Mouse (Mus musculus) forebrain, embryonic 15.5 days (tissue): ENCODE measurements at regions not wholly inside any gene's neighbourhood (a gene's known extent, or its start where the extent isn't known, plus 50 kb on each side); places are given as distances from the start of the nearest gene placed in this dataset.

Experiments used
- ATAC-seq: fragments of 200-750 bp; cut with Nextera tagmentation; replicated peaks from 2 replicates; pipeline ENCODE4 v1.8.0; 2017; ENCODE audit warnings: mild to moderate bottlenecking, moderate TSS enrichment, moderate library complexity
- H3K27ac ChIP-seq: fragments of 300-500 bp; sonication (generic); replicated peaks from 2 replicates; pipeline ENCODE4 v1.5.1; 2015; ENCODE audit warnings: mild to moderate bottlenecking, inconsistent platforms
- H3K27me3 ChIP-seq: fragments of 300-500 bp; sonication (generic); 2 replicates; pipeline ENCODE4 v1.6.1; 2015; ENCODE audit warnings: inconsistent platforms
- H3K36me3 ChIP-seq: fragments of 300-500 bp; sonication (generic); 2 replicates; pipeline ENCODE4 v1.6.1; 2015; ENCODE audit warnings: mild to moderate bottlenecking, inconsistent platforms
- H3K4me1 ChIP-seq: fragments of 300-500 bp; sonication (generic); 2 replicates; pipeline ENCODE4 v1.6.1; 2015; ENCODE audit warnings: inconsistent platforms
- H3K4me2 ChIP-seq: fragments of 300-500 bp; sonication (generic); replicated peaks from 2 replicates; pipeline ENCODE4 v1.6.1; 2015; ENCODE audit warnings: mild to moderate bottlenecking, inconsistent platforms
- H3K4me3 ChIP-seq: fragments of 300-500 bp; sonication (generic); 2 replicates; pipeline ENCODE4 v1.5.1; 2015; ENCODE audit warnings: mild to moderate bottlenecking, inconsistent platforms
- H3K9ac ChIP-seq: fragments of 300-500 bp; sonication (generic); replicated peaks from 2 replicates; pipeline ENCODE4 v1.6.1; 2015; ENCODE audit warnings: mild to moderate bottlenecking, inconsistent platforms
- H3K9me3 ChIP-seq: fragments of 300-500 bp; sonication (generic); 2 replicates; pipeline ENCODE4 v1.6.1; 2016; ENCODE audit warnings: inconsistent platforms
- WGBS: fragments of 180-500 bp; shearing (Covaris S2); methylation state at CpG from one replicate; pipeline ENCODE4 v1.1.7; 2015; ENCODE audit warnings: mixed read lengths; 5-methylcytosine and 5-hydroxymethylcytosine counted together

GRCm38 (mm10) chr6:32696037-32696436, 108.0 kb upstream of the Plxna4 start:
- Histone ChIP-seq H3K9ac (no peak overlapping the region), H3K36me3 (no peaks in the 10 kb centered on the region), H3K4me1 (no peaks in the 10 kb centered on the region), H3K9me3 (no peaks in the 10 kb centered on the region), H3K4me3 (no peak overlapping the region), H3K4me2 (no peak overlapping the region), H3K27me3 (no peaks in the 10 kb centered on the region), H3K27ac (no peak overlapping the region)
- WGBS, result 73% methylated on average over 2 of the region's 2 CpGs
- ATAC-seq, result no peak

DNA sequence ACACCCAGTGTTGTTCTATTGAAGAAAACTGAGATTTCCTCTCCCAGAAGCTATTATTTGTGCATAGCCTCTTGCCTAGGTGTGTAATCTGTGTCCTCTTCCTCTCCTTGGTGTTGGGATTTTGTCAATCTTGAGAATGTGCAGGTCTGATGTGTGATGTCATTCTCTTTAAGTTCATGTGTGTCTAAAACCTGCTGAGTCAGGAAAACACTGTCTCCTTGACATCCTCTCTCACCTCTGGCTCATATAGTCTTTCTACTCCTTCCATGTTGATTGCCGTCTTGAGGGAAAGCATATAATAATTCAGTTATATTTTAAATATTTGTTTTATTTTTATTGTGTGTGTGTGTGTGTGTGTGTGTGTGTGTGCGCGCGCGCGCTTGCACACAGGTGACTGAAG, 84.6 kb upstream of the Plxna4 start:
- Histone ChIP-seq H3K9me3 (no peaks in the 10 kb centered on the region), H3K4me2 (no peak overlapping the region), H3K27me3 (no peaks in the 10 kb centered on the region), H3K4me3 (no peak overlapping the region), H3K36me3 (no peaks in the 10 kb centered on the region), H3K4me1 (no peaks in the 10 kb centered on the region), H3K9ac (no peak overlapping the region), H3K27ac (no peak overlapping the region)
- 98% methylated on average over 6 of the region's 6 CpGs for WGBS
- no peak for ATAC-seq

GRCm38 (mm10) chr6:32659743-32660142, 71.8 kb upstream of the Plxna4 start:
- Histone ChIP-seq H3K27ac (no peak overlapping the region), H3K36me3 (no peaks in the 10 kb centered on the region), H3K27me3 (no peaks in the 10 kb centered on the region), H3K4me1 (no peaks in the 10 kb centered on the region), H3K4me3 (no peak overlapping the region), H3K9ac (no peak overlapping the region), H3K9me3 (no peaks in the 10 kb centered on the region), H3K4me2 (no peak overlapping the region)
- no peak for ATAC-seq

DNA sequence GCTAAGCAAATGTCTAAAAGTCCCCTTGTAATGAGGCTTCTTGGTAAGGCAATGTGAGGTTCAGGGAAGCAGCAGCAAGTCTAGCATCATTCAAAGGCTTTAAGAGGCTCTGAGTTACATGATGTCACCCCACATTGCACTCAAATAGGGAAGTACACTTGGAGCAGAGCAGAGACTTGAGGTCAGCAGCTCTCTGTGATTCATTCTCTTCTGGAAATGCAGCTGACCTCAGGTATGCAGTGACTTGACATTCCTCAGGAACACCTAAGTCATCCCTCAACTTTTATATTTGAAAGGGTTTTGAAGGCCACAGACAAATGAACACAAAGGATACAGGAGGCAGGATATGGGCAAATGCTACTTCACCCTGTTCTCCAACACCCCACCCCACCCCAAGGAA, 69.4 kb upstream of the Plxna4 start:
- Histone ChIP-seq H3K9me3 (no peaks in the 10 kb centered on the region), H3K27me3 (no peaks in the 10 kb centered on the region), H3K4me2 (no peak overlapping the region), H3K27ac (no peak overlapping the region), H3K4me3 (no peak overlapping the region), H3K9ac (no peak overlapping the region), H3K4me1 (no peaks in the 10 kb centered on the region), H3K36me3 (no peaks in the 10 kb centered on the region)
- no peak for ATAC-seq

DNA sequence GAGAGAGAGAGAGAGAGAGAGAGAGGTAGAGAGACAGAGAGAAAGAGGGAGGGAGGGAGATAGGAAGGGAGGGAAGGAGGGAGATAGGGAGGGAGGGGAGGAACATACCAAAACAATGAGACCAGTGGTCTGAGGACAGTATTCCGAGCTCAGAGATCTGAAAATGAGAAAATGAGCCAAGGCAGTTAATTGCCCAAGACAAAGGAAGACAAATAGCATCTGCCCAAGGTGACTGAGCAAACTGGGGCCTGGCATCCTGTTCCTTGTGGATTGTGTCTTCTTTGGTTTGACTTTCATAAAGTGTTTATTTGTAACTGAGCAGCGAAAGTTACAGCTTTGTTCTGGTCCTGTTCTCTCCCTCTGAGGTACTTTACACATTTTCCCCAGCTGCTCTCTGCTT, 66.2 kb upstream of the Plxna4 start:
- Histone ChIP-seq H3K36me3 (no peaks in the 10 kb centered on the region), H3K9me3 (no peaks in the 10 kb centered on the region), H3K27ac (no peak overlapping the region), H3K4me2 (no peak overlapping the region), H3K4me3 (no peak overlapping the region), H3K27me3 (no peaks in the 10 kb centered on the region), H3K9ac (no peak overlapping the region), H3K4me1 (no peaks in the 10 kb centered on the region)
- ATAC-seq, result no peak
- WGBS, result 73% methylated on average over 2 of the region's 2 CpGs

- H3K4me2 ChIP-seq, result no peak overlapping the region
- no peaks in the 10 kb centered on the region for H3K36me3 ChIP-seq
- no peaks in the 10 kb centered on the region for H3K27me3 ChIP-seq
- no peak overlapping the region for H3K27ac ChIP-seq
- no peaks in the 10 kb centered on the region for H3K4me1 ChIP-seq
- no peak overlapping the region for H3K9ac ChIP-seq
- WGBS, result 95% methylated on average over 2 of the region's 2 CpGs
- H3K4me3 ChIP-seq, result no peak overlapping the region
- no peak for ATAC-seq
- H3K9me3 ChIP-seq, result no peaks in the 10 kb centered on the region
Observed at GRCm38 (mm10) chr6:32644016-32644415, 56.0 kb upstream of the Plxna4 start.

DNA sequence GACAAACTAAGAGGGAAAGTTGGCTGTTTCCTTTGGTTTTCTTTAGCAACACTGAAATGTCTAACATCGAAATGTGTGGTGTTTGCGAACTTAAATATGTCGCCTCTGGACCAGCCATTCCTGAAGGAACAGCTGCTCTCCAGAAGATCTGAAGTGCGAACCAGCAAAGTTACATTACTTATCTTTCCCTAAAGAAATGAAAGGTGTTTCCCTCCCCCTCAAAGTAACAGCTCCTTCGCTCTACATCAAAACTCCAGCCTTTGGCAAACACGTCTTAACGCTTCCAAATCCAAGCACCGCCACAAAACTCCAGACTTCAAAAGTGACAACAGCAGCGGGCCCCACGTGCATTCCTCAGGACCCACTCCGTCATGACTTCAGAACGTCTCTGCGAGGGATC, 50.9 kb upstream of the Plxna4 start:
- H3K27me3 ChIP-seq, result no peaks in the 10 kb centered on the region
- no peak overlapping the region for H3K4me3 ChIP-seq
- no peaks in the 10 kb centered on the region for H3K4me1 ChIP-seq
- H3K9ac ChIP-seq, result no peak overlapping the region
- H3K27ac ChIP-seq, result no peak overlapping the region
- H3K4me2 ChIP-seq, result no peak overlapping the region
- no peak for ATAC-seq
- 89% methylated on average over 13 of the region's 13 CpGs for WGBS
- H3K9me3 ChIP-seq, result no peaks in the 10 kb centered on the region
- H3K36me3 ChIP-seq, result no peaks in the 10 kb centered on the region
